Mouse (Mus musculus): ENCODE data around the gene Dapp1. TPM values are rescaled to one million over a fixed set of nuclear protein-coding genes. Genes with fewer than 3 reads are reported as not detected.

Dapp1 gene
- polyA plus RNA-seq, 1 experiment from 2014 or later: 3.0 TPM

GRCm38 (mm10) chr3:137942098-137942622, 39.2 kb downstream of the Dapp1 start:
- H3K27ac ChIP-seq: no peak overlapping the region
- no peak overlapping the region for H3K4me2 ChIP-seq (replicated peaks)
- ATAC-seq (ENCODE audit: low FRiP score) (no peak), DNase-seq (ENCODE audit: low spot score) (no peak)
- H3K27me3 ChIP-seq (ENCODE audit: control insufficient read depth, insufficient read depth, low read length): no peaks in the 10 kb centered on the region
- H3K9ac ChIP-seq: no peak overlapping the region
- H3K4me3 ChIP-seq (replicated peaks; ENCODE audit: low read length): no peak overlapping the region
- no peaks in the 10 kb centered on the region for H3K9me3 ChIP-seq (ENCODE audit: control insufficient read depth, low read length)
- H3K36me3 ChIP-seq (replicated peaks; ENCODE audit: control insufficient read depth, insufficient read depth): no peaks in the 10 kb centered on the region
- WGBS: 89% methylated on average over 12 of the region's 12 CpGs
- H3K4me1 ChIP-seq (replicated peaks; ENCODE audit: control insufficient read depth, insufficient read depth, low read length): no peaks in the 10 kb centered on the region

DNA sequence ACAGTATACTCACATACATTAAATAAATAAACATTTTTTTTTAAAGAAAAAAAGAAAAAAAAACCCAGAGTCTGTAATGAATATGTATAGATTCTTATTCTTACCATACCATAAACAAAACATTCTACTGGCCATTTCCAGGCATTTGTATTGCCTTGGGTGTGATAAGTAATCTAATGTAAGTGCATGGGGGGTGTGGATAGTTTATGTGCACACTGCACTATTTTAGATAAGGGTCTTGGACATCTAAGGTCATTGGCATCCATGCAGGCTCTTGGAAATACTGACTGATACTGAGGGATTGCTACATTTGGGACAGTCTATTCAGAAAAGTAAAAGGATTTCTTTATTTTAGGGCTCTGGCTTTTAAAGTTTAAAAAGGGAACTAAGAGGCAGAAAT, 39.8 kb downstream of the Dapp1 start:
- Histone ChIP-seq H3K4me1 (replicated peaks; ENCODE audit: control insufficient read depth, insufficient read depth, low read length) (no peaks in the 10 kb centered on the region), H3K9me3 (ENCODE audit: control insufficient read depth, low read length) (no peaks in the 10 kb centered on the region), H3K27me3 (ENCODE audit: control insufficient read depth, insufficient read depth, low read length) (no peaks in the 10 kb centered on the region), H3K27ac (no peak overlapping the region), H3K4me2 (replicated peaks) (no peak overlapping the region), H3K9ac (no peak overlapping the region), H3K36me3 (replicated peaks; ENCODE audit: control insufficient read depth, insufficient read depth) (no peaks in the 10 kb centered on the region), H3K4me3 (replicated peaks; ENCODE audit: low read length) (no peak overlapping the region)
- no peak for ATAC-seq (ENCODE audit: low FRiP score)
- DNase-seq (ENCODE audit: low spot score): no peak

DNA sequence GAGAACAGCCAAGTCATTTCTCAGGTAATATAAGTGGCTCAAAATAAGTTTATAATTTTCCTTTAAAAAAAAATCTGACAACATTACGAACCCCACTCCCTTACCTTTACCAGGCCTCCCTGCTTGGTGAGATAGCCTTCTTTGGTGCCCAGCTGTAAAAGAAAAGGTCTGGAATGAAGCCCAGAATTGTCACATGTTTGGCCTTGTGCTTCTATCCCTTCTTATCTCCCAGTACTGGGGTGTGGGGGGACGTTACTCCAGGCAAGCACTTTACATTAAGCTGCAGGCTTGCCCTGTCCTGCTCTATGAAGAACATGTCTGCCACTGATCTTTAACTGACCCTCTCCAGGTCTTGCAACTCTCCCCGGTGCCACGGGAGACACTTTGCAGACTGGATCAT, 40.6 kb downstream of the Dapp1 start:
- Histone ChIP-seq H3K36me3 (replicated peaks; ENCODE audit: control insufficient read depth, insufficient read depth) (no peaks in the 10 kb centered on the region), H3K9ac (no peak overlapping the region), H3K9me3 (ENCODE audit: control insufficient read depth, low read length) (no peaks in the 10 kb centered on the region), H3K4me3 (replicated peaks; ENCODE audit: low read length) (no peak overlapping the region), H3K27ac (no peak overlapping the region), H3K27me3 (ENCODE audit: control insufficient read depth, insufficient read depth, low read length) (no peaks in the 10 kb centered on the region), H3K4me1 (replicated peaks; ENCODE audit: control insufficient read depth, insufficient read depth, low read length) (no peaks in the 10 kb centered on the region), H3K4me2 (replicated peaks) (no peak overlapping the region)
- ATAC-seq (ENCODE audit: low FRiP score) (no peak), DNase-seq (ENCODE audit: low spot score) (no peak)
- WGBS: 79% methylated on average over 4 of the region's 4 CpGs

- H3K4me2 ChIP-seq (replicated peaks): 0 out of 2 replicates have a peak overlapping the region, but pooled peaks have one; percentile 27
- WGBS: 38% methylated on average over 6 of the region's 6 CpGs
Measured at GRCm38 (mm10) chr3:137938608-137939007, 42.7 kb downstream of the Dapp1 start.

DNA sequence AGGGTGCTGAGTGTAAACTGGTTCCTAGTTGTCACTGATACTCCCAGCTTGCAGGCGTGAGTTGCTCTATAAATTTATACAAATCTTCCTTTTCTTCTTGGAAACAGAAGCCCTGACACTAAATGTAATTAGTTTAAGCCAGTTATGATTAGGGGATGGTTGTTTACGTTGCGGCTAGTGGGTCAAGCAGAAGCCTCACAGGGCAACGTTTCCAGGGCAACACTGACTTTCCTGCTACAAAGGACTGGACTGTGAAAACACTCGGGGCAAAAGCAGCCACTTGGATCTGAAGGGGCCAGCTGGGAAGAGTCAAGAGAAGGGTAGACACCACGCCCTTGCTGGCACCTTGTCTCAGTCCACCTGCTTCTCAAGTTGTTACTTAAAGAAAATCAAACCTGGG, 44.8 kb downstream of the Dapp1 start:
- H3K9me3 ChIP-seq (ENCODE audit: control insufficient read depth, low read length): no peaks in the 10 kb centered on the region
- 40% methylated on average over 6 of the region's 6 CpGs for WGBS
- no peak overlapping the region for H3K4me3 ChIP-seq (replicated peaks; ENCODE audit: low read length)
- no peaks in the 10 kb centered on the region for H3K27me3 ChIP-seq (ENCODE audit: control insufficient read depth, insufficient read depth, low read length)
- ATAC-seq (ENCODE audit: low FRiP score) (no peak), DNase-seq (ENCODE audit: low spot score) (no peak)
- H3K4me2 ChIP-seq (replicated peaks): no peak overlapping the region
- no peaks in the 10 kb centered on the region for H3K4me1 ChIP-seq (replicated peaks; ENCODE audit: control insufficient read depth, insufficient read depth, low read length)
- H3K36me3 ChIP-seq (replicated peaks; ENCODE audit: control insufficient read depth, insufficient read depth): peaks cover 2% of the 10 kb centered on the region; the same call in 1 of the 2 replicates
- no peak overlapping the region for H3K27ac ChIP-seq
- H3K9ac ChIP-seq: no peak overlapping the region

More at GRCm38 (mm10) chr3:137938608-137939007, 42.7 kb downstream of the Dapp1 start:
- Histone ChIP-seq H3K9me3 (ENCODE audit: control insufficient read depth, low read length) (no peaks in the 10 kb centered on the region), H3K9ac (no peak overlapping the region), H3K27me3 (ENCODE audit: control insufficient read depth, insufficient read depth, low read length) (no peaks in the 10 kb centered on the region), H3K4me3 (replicated peaks; ENCODE audit: low read length) (no peak overlapping the region), H3K36me3 (replicated peaks; ENCODE audit: control insufficient read depth, insufficient read depth) (no peaks in the 10 kb centered on the region), H3K4me1 (replicated peaks; ENCODE audit: control insufficient read depth, insufficient read depth, low read length) (no peaks in the 10 kb centered on the region), H3K27ac (no peak overlapping the region)
- DNase-seq (ENCODE audit: low spot score): peak; percentile 47
- peak; percentile 64; the same call in 1 of the 2 replicates for ATAC-seq (ENCODE audit: low FRiP score)

DNA sequence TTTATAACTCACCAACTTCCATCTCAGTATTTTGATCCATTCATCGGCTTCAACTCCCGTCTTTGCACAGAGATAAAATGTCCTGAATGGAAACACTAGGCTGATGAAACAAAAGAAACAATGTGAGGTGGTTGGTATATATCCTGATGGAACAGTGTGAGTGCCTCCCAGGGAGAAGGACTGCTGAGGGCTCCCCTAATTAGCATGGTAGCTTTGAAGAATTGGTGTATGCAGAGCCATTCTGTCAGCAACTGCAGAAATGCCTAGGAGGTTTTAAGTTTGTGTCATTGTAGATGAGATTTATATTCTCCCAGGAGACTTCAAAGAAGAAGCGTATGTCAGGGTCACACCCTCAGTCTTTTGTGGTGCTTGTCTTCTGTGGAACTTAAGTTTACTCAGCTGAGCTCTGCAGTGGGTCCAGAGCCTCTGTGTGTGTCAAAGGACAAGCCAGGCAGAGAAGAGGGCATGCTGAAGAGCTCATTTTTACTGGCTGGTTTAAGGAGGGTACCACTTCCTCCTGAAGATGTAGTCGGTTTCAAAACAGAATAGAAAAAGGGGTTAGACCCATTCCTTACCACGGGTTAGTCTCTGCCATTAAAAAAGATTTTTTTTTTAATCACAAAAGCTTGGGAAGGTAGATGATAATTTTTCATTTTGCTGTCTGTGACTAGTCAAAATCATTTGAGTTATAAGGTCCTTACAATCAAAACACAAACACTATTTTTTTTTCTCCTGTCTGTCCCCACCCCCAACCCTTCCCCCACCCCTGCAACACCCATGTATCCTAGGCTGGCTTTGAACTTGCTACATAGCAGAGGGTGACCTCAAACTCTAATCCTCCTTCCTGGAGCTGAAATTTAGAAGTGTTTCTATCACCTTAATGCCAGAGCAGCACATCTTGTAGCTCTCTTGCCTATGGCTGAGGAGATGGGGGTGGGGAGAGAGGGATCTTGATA, 45.5 kb downstream of the Dapp1 start:
- WGBS: 36% methylated on average over 5 of the region's 5 CpGs
- Histone ChIP-seq H3K27ac (no peak overlapping the region), H3K9me3 (ENCODE audit: control insufficient read depth, low read length) (no peaks in the 10 kb centered on the region), H3K4me2 (replicated peaks) (no peak overlapping the region), H3K36me3 (replicated peaks; ENCODE audit: control insufficient read depth, insufficient read depth) (peaks cover 8% of the 10 kb centered on the region; the same call in 1 of the 2 replicates), H3K27me3 (ENCODE audit: control insufficient read depth, insufficient read depth, low read length) (no peaks in the 10 kb centered on the region), H3K9ac (no peak overlapping the region), H3K4me3 (replicated peaks; ENCODE audit: low read length) (no peak overlapping the region), H3K4me1 (replicated peaks; ENCODE audit: control insufficient read depth, insufficient read depth, low read length) (no peaks in the 10 kb centered on the region)
- ATAC-seq (ENCODE audit: low FRiP score) (no peak), DNase-seq (ENCODE audit: low spot score) (no peak)

DNA sequence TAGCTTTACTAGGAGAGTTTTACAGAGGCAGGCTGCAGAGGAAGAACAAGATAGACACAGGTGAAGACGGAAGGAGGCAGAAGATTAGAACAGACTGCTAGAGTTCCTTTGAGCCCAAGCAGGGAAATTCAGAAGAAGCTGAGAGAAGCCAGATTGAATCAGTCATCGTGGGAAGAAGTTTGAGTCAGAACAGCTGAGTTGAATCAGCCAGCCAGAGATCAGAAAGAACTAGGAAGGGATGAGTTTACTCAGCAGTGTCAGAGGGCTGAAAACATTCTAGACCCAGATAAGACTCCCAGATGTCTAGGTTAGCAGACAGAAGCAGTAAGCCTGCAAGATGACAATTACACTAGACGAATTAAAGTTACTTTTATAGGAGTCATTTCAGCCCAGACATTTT, 47.4 kb downstream of the Dapp1 start:
- Histone ChIP-seq H3K9ac (no peak overlapping the region), H3K36me3 (replicated peaks; ENCODE audit: control insufficient read depth, insufficient read depth) (peaks cover 24% of the 10 kb centered on the region), H3K4me3 (replicated peaks; ENCODE audit: low read length) (no peak overlapping the region), H3K9me3 (ENCODE audit: control insufficient read depth, low read length) (no peaks in the 10 kb centered on the region), H3K4me2 (replicated peaks) (no peak overlapping the region), H3K27ac (no peak overlapping the region), H3K27me3 (ENCODE audit: control insufficient read depth, insufficient read depth, low read length) (no peaks in the 10 kb centered on the region), H3K4me1 (replicated peaks; ENCODE audit: control insufficient read depth, insufficient read depth, low read length) (no peaks in the 10 kb centered on the region)
- no peak for ATAC-seq (ENCODE audit: low FRiP score)
- DNase-seq (ENCODE audit: low spot score): no peak
- WGBS: 83% methylated on average over 3 of the region's 3 CpGs

GRCm38 (mm10) chr3:137932748-137933147, 48.6 kb downstream of the Dapp1 start:
- no peak overlapping the region for H3K4me3 ChIP-seq (replicated peaks; ENCODE audit: low read length)
- no peaks in the 10 kb centered on the region for H3K27me3 ChIP-seq (ENCODE audit: control insufficient read depth, insufficient read depth, low read length)
- no peaks in the 10 kb centered on the region for H3K4me1 ChIP-seq (replicated peaks; ENCODE audit: control insufficient read depth, insufficient read depth, low read length)
- H3K9me3 ChIP-seq (ENCODE audit: control insufficient read depth, low read length): no peaks in the 10 kb centered on the region
- no peak overlapping the region for H3K9ac ChIP-seq
- no peak overlapping the region for H3K4me2 ChIP-seq (replicated peaks)
- no peak for DNase-seq (ENCODE audit: low spot score)
- H3K27ac ChIP-seq: no peak overlapping the region
- ATAC-seq (ENCODE audit: low FRiP score): no peak
- H3K36me3 ChIP-seq (replicated peaks; ENCODE audit: control insufficient read depth, insufficient read depth): peaks cover 36% of the 10 kb centered on the region
- 83% methylated on average over 7 of the region's 7 CpGs for WGBS

DNA sequence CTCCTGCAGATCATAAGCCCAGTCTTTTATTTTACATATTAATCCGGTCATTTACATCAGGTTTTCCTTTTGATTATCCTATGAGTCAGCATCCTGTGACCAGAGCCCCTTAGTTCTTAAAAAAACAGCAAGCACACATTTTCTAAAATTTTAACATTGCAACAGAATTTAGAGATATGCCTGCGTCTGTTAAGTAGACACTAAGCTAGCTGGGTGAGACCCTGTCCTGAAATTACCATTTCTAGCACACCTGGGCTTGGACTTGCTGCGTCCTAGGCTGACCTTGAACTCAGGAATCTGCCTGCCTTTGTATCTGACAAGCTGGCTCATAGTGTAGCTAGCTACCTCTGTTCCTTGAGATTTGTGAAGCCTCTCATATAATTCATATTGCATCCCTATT, 51.4 kb downstream of the Dapp1 start:
- H3K27ac ChIP-seq: no peak overlapping the region
- peaks cover 62% of the 10 kb centered on the region for H3K36me3 ChIP-seq (replicated peaks; ENCODE audit: control insufficient read depth, insufficient read depth)
- no peaks in the 10 kb centered on the region for H3K9me3 ChIP-seq (ENCODE audit: control insufficient read depth, low read length)
- H3K9ac ChIP-seq: no peak overlapping the region
- no peak for DNase-seq (ENCODE audit: low spot score)
- ATAC-seq (ENCODE audit: low FRiP score): no peak
- no peaks in the 10 kb centered on the region for H3K4me1 ChIP-seq (replicated peaks; ENCODE audit: control insufficient read depth, insufficient read depth, low read length)
- WGBS: 94% methylated on average over 3 of the region's 3 CpGs
- H3K27me3 ChIP-seq (ENCODE audit: control insufficient read depth, insufficient read depth, low read length): no peaks in the 10 kb centered on the region
- no peak overlapping the region for H3K4me2 ChIP-seq (replicated peaks)
- no peak overlapping the region for H3K4me3 ChIP-seq (replicated peaks; ENCODE audit: low read length)
